Mouse (Mus musculus): ENCODE measurements at regions not wholly inside any gene's neighbourhood (a gene's known extent, or its start where the extent isn't known, plus 50 kb on each side); places are given as distances from the start of the nearest gene placed in this dataset.
A peak's percentile ranks its signal among the peaks of the same experiment; 100 is the strongest.

GRCm38 (mm10) chr9:117967080-117967479 lies 73.2 kb upstream of the Azi2 start:
- no peak for TF ChIP-seq CTCF (IDR thresholded peaks at IDR 0.05)
- no peak for TF ChIP-seq EP300 (IDR thresholded peaks at IDR 0.05)
- DNase-seq (ENCODE audit: low spot score) = no peak
- Histone ChIP-seq H3K4me2 (replicated peaks; ENCODE audit: low read depth, low read length) (no peak overlapping the region), H3K9ac (replicated peaks; ENCODE audit: low read depth) (no peak overlapping the region), H3K4me3 (ENCODE audit: low read depth, low read length) (no peak overlapping the region), H3K4me1 (ENCODE audit: insufficient read depth, low read depth, low read length) (no peaks in the 10 kb centered on the region; the same call in 1 of the 2 replicates), H3K27ac (ENCODE audit: low read length) (no peak overlapping the region), H3K9me3 (ENCODE audit: low read length) (no peaks in the 10 kb centered on the region), H3K27me3 (replicated peaks; ENCODE audit: insufficient read depth, low read length) (no peaks in the 10 kb centered on the region), H3K36me3 (ENCODE audit: insufficient read depth, low read length) (no peaks in the 10 kb centered on the region)
- WGBS = 50% methylated on average over 2 of the region's 2 CpGs
- no peak for ATAC-seq

DNA sequence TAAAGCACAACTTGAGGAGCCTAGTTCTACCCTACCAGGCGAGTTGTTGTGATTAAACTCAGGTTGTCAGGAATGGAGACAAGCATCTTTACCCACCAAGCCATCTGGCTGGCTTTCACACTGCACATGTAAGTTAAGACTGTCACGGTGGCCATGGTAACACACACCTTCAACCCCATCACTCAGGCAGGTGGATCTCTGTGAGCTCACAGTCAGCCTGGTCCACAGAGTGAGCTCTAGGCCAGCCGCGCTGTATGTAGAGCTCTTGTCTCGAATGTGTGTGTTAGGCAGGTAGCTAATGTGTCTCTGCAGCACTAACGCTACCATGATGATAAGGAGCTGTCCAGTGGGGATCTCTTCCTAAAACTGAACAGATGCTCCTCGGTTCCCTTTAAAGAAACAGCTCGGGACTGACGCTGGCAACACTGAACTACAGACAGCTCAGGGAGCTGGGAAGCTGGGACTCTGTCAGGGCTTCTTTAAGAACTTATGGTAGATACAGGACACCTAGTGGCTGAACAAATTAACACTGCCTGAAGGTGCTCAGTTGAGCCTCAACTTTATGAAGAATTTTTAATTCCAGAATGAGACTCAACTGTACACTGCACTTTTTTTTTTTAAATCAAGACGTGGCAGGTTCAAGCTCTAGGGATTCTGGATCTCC lies 73.8 kb upstream of the Azi2 start:
- no peak overlapping the region for H3K4me3 ChIP-seq (ENCODE audit: low read depth, low read length)
- 46% methylated on average over 10 of the region's 10 CpGs for WGBS
- TF ChIP-seq CTCF (IDR thresholded peaks at IDR 0.05) (peak; percentile 58), EP300 (IDR thresholded peaks at IDR 0.05) (no peak)
- H3K4me1 ChIP-seq (ENCODE audit: insufficient read depth, low read depth, low read length) = no peaks in the 10 kb centered on the region; the same call in 1 of the 2 replicates
- H3K9me3 ChIP-seq (ENCODE audit: low read length) = no peaks in the 10 kb centered on the region
- no peaks in the 10 kb centered on the region for H3K27me3 ChIP-seq (replicated peaks; ENCODE audit: insufficient read depth, low read length)
- DNase-seq (ENCODE audit: low spot score) = peak; percentile 66
- peak; percentile 52 for ATAC-seq
- no peak overlapping the region for H3K4me2 ChIP-seq (replicated peaks; ENCODE audit: low read depth, low read length)
- no peak overlapping the region for H3K9ac ChIP-seq (replicated peaks; ENCODE audit: low read depth)
- no peak overlapping the region for H3K27ac ChIP-seq (ENCODE audit: low read length)
- no peaks in the 10 kb centered on the region for H3K36me3 ChIP-seq (ENCODE audit: insufficient read depth, low read length)

DNA sequence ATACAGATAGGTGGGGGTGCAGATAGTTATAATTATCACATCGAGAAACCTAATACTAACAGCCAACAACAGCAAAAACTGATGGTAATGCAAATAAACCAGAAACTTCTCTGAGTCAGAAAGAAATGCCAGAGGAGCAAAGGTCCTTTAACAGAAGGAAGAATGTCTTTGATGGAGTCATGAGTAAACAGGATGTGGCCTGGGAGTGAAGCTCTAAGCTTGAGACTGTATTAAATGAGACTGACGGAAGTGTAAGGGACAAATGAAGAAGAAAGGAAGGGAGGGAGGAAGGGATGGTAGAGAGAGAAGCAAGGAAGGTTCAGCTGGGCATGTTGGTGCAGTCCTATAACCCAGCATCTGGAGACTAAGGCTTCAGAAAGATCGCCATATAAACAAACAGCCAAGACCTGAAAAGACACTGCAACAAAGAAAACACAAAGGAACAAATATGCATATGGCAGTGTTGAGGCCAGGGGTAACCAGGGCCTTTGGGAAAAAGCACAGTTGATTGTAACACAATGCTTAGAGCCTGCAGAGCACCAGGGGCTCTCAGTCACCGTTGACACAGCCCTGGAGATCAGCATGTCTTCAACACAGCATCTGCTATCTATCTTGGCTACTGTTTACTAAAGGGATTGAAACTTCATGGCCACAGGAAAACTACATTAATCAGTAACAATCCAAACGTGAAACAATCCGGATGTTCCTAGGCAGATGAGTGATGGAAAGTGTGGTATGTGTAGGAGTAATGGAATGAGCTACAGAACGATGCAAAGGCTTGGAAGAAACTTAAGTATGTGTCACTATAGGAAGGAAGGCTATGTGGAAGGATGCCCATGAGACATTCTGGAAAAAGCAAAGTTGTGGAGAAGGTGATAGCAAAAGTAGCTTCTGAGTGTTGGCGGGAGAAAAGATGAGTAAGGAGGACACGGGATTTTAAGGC lies 77.9 kb upstream of the Azi2 start:
- 0 out of 2 replicates have a peak overlapping the region, but pooled peaks have one; percentile 40 for H3K27ac ChIP-seq (ENCODE audit: low read length)
- DNase-seq (ENCODE audit: low spot score) = peak; percentile 57
- ATAC-seq = peak; percentile 75

GRCm38 (mm10) chr9:117959845-117960244 lies 80.5 kb upstream of the Azi2 start:
- H3K4me1 ChIP-seq (ENCODE audit: insufficient read depth, low read depth, low read length) = no peaks in the 10 kb centered on the region; the same call in 1 of the 2 replicates
- no peak overlapping the region for H3K4me2 ChIP-seq (replicated peaks; ENCODE audit: low read depth, low read length)
- no peak overlapping the region for H3K27ac ChIP-seq (ENCODE audit: low read length)
- ATAC-seq (no peak), DNase-seq (ENCODE audit: low spot score) (no peak)
- H3K27me3 ChIP-seq (replicated peaks; ENCODE audit: insufficient read depth, low read length) = no peaks in the 10 kb centered on the region
- TF ChIP-seq CTCF (IDR thresholded peaks at IDR 0.05) (no peak), EP300 (IDR thresholded peaks at IDR 0.05) (no peak)
- H3K36me3 ChIP-seq (ENCODE audit: insufficient read depth, low read length) = no peaks in the 10 kb centered on the region
- no peak overlapping the region for H3K4me3 ChIP-seq (ENCODE audit: low read depth, low read length)
- H3K9me3 ChIP-seq (ENCODE audit: low read length) = no peaks in the 10 kb centered on the region
- WGBS = 95% methylated on average over 2 of the region's 2 CpGs
- no peak overlapping the region for H3K9ac ChIP-seq (replicated peaks; ENCODE audit: low read depth)

More for the DNA sequence above, 77.9 kb upstream of the Azi2 start:
- Histone ChIP-seq H3K27me3 (replicated peaks; ENCODE audit: insufficient read depth, low read length) (no peaks in the 10 kb centered on the region), H3K4me2 (replicated peaks; ENCODE audit: low read depth, low read length) (no peak overlapping the region), H3K4me3 (ENCODE audit: low read depth, low read length) (no peak overlapping the region), H3K4me1 (ENCODE audit: insufficient read depth, low read depth, low read length) (no peaks in the 10 kb centered on the region; the same call in 1 of the 2 replicates), H3K36me3 (ENCODE audit: insufficient read depth, low read length) (no peaks in the 10 kb centered on the region), H3K9ac (replicated peaks; ENCODE audit: low read depth) (no peak overlapping the region), H3K9me3 (ENCODE audit: low read length) (no peaks in the 10 kb centered on the region)
- WGBS = 22% methylated on average over 9 of the region's 9 CpGs
- TF ChIP-seq CTCF (IDR thresholded peaks at IDR 0.05) (no peak), EP300 (IDR thresholded peaks at IDR 0.05) (no peak)

- H3K4me1 ChIP-seq (ENCODE audit: insufficient read depth, low read depth, low read length) = no peaks in the 10 kb centered on the region
- H3K9ac ChIP-seq (replicated peaks; ENCODE audit: low read depth) = no peak overlapping the region
- H3K4me3 ChIP-seq (ENCODE audit: low read depth, low read length) = no peak overlapping the region
- H3K27me3 ChIP-seq (replicated peaks; ENCODE audit: insufficient read depth, low read length) = no peaks in the 10 kb centered on the region
- H3K4me2 ChIP-seq (replicated peaks; ENCODE audit: low read depth, low read length) = no peak overlapping the region
- H3K9me3 ChIP-seq (ENCODE audit: low read length) = no peaks in the 10 kb centered on the region
- TF ChIP-seq CTCF (IDR thresholded peaks at IDR 0.05) (no peak), EP300 (IDR thresholded peaks at IDR 0.05) (no peak)
- DNase-seq (ENCODE audit: low spot score) = no peak
- no peaks in the 10 kb centered on the region for H3K36me3 ChIP-seq (ENCODE audit: insufficient read depth, low read length)
- 42% methylated on average over 2 of the region's 2 CpGs for WGBS
- H3K27ac ChIP-seq (ENCODE audit: low read length) = no peak overlapping the region
- no peak for ATAC-seq
Measured at GRCm38 (mm10) chr9:117957195-117957594, 83.1 kb upstream of the Azi2 start.

DNA sequence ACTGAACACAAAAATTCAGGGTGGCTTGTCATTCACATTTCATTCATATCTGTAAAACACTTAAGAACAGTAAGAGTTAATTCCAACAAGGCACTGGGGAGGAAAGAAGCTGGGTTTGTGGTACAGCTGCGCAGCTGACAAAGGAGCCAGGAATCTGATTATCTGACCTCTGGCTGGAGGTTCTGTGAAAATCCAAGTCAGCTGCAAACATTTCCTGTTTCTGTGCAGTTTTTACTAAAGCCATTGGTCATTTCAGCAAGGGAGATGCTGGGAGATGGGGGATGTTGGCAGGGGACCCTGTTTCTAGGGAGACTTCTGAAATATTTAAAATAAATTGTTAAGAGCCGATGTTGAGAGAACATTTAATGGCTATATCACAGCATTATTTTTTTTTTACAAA lies 83.6 kb upstream of the Azi2 start:
- Histone ChIP-seq H3K9me3 (ENCODE audit: low read length) (no peaks in the 10 kb centered on the region), H3K36me3 (ENCODE audit: insufficient read depth, low read length) (no peaks in the 10 kb centered on the region), H3K4me1 (ENCODE audit: insufficient read depth, low read depth, low read length) (no peaks in the 10 kb centered on the region), H3K27ac (ENCODE audit: low read length) (no peak overlapping the region), H3K4me2 (replicated peaks; ENCODE audit: low read depth, low read length) (no peak overlapping the region), H3K27me3 (replicated peaks; ENCODE audit: insufficient read depth, low read length) (no peaks in the 10 kb centered on the region), H3K9ac (replicated peaks; ENCODE audit: low read depth) (no peak overlapping the region), H3K4me3 (ENCODE audit: low read depth, low read length) (no peak overlapping the region)
- no peak for TF ChIP-seq EP300 (IDR thresholded peaks at IDR 0.05)
- no peak for TF ChIP-seq CTCF (IDR thresholded peaks at IDR 0.05)
- ATAC-seq (peak; percentile 21; the same call in 1 of the 2 replicates), DNase-seq (ENCODE audit: low spot score) (peak; percentile 22)
- 38% methylated on average over 2 of the region's 2 CpGs for WGBS

Measured in lung, postnatal 0 days (tissue).